Mouse (Mus musculus): Measurements from ENCODE around the gene Parvb.

DNA sequence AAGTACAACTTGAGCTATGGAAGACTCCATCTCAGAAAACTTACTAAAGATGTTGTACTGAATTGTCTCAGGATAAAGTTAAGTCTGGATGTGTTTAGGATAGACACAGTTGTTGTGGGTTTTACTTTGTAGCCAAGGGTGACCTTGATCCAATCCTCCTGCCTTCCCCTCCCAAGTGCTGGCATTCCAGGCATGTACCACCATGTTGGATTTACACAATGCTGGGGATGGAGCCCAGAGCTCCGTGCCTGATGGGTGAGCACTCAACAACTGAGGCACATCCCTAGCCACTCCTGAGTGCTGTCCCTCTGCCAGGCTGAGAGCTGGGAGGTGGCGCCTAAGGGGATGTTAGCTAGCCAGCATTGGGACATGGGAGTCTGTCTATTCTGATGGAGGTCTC, 16.6 kb upstream of the Parvb start:
- TF ChIP-seq POLR2A (IDR thresholded peaks at IDR 0.05; ENCODE audit: control insufficient read depth, low read depth, low read length) (no peak), CTCF (IDR thresholded peaks at IDR 0.05; ENCODE audit: control insufficient read depth, insufficient read depth, insufficient replicate concordance, low read depth, low read length) (no peak)

Measured in testis, adult 2 months (tissue).